Mouse (Mus musculus) neural tube, embryonic 14.5 days (tissue): ENCODE results near the gene Faap100. TPM values are rescaled to one million over a fixed set of nuclear protein-coding genes. Genes with fewer than 3 reads are reported as not detected.

Experiments
- ATAC-seq: fragments of 200-750 bp; cut with Nextera tagmentation; 2 replicates; pipeline ENCODE4 v1.8.0; 2017; ENCODE audit warnings: low read depth, mild to moderate bottlenecking, moderate TSS enrichment, moderate library complexity
- H3K27ac ChIP-seq: fragments of 300-500 bp; sonication (generic); 2 replicates; pipeline ENCODE4 v1.5.1; 2014; ENCODE audit warnings: low read depth, mild to moderate bottlenecking, control low read depth, low read length, moderate library complexity, mixed read lengths
- H3K27me3 ChIP-seq: fragments of 300-500 bp; sonication (generic); 2 replicates; pipeline ENCODE4 v1.6.1; 2014; ENCODE audit warnings: low read length; ENCODE audit not compliant: control insufficient read depth, insufficient read depth
- H3K36me3 ChIP-seq: fragments of 300-500 bp; sonication (generic); 2 replicates; pipeline ENCODE4 v1.6.1; 2014; ENCODE audit warnings: low read length, mixed read lengths; ENCODE audit not compliant: control insufficient read depth, insufficient read depth
- H3K4me1 ChIP-seq: fragments of 300-500 bp; sonication (generic); 2 replicates; pipeline ENCODE4 v1.6.1; 2014; ENCODE audit warnings: low read length; ENCODE audit not compliant: control insufficient read depth, insufficient read depth
- H3K4me2 ChIP-seq: fragments of 300-500 bp; sonication (generic); 2 replicates; pipeline ENCODE4 v1.6.1; 2014; ENCODE audit warnings: mild to moderate bottlenecking, low read depth, low read length, control low read depth
- H3K4me3 ChIP-seq: fragments of 300-500 bp; sonication (generic); 2 replicates; pipeline ENCODE4 v1.5.1; 2014; ENCODE audit warnings: low read depth, low read length, control low read depth, mixed read lengths
- H3K9ac ChIP-seq: fragments of 300-500 bp; sonication (generic); replicated peaks from 2 replicates; pipeline ENCODE4 v1.6.1; 2014; ENCODE audit warnings: low read depth, mild to moderate bottlenecking, control low read depth, low read length, mixed read lengths
- H3K9me3 ChIP-seq: fragments of 300-500 bp; sonication (generic); 2 replicates; pipeline ENCODE4 v1.6.1; 2016; ENCODE audit warnings: low read length; ENCODE audit not compliant: control insufficient read depth
- WGBS: fragments of 180-500 bp; shearing (Covaris S2); extraction: QIAGEN DNeasy Blood & Tissue Kit; methylation state at CpG from one replicate; pipeline ENCODE4 v1.1.7; 2014; 5-methylcytosine and 5-hydroxymethylcytosine counted together
- polyA plus RNA-seq: library from polyadenylated mRNA; unstranded; fragments of >200 nt; fragmentation: Nextera tagmentation; extraction: Ambion mirVana; gene quantifications from 2 replicates; pipeline ENCODE4 v1.2.1, GENCODE M21; 2014

Gene Faap100
- polyA plus RNA-seq, 1 experiment from 2014 or later: 86.8 TPM

- WGBS: 57% methylated on average over 5 of the region's 5 CpGs
- H3K27ac ChIP-seq: no peak overlapping the region
Measured at GRCm38 (mm10) chr11:120344310-120344920, 34.1 kb downstream of the Faap100 start.

GRCm38 (mm10) chr11:120343519-120344309 lies 34.9 kb downstream of the Faap100 start:
- H3K27ac ChIP-seq: no peak overlapping the region; the same call in 1 of the 2 replicates

More at GRCm38 (mm10) chr11:120344310-120344920, 34.1 kb downstream of the Faap100 start:
- no peaks in the 10 kb centered on the region for H3K9me3 ChIP-seq
- ATAC-seq: no peak
- H3K27me3 ChIP-seq: no peaks in the 10 kb centered on the region
- peaks cover 9% of the 10 kb centered on the region; the same call in 1 of the 2 replicates for H3K4me1 ChIP-seq
- no peak overlapping the region for H3K9ac ChIP-seq
- H3K4me2 ChIP-seq: peak overlapping the region; percentile 78
- peak overlapping the region; percentile 25; the same call in 1 of the 2 replicates for H3K4me3 ChIP-seq
- H3K36me3 ChIP-seq: peaks cover 9% of the 10 kb centered on the region

GRCm38 (mm10) chr11:120342656-120343160 lies 35.9 kb downstream of the Faap100 start:
- no peak for ATAC-seq

More at GRCm38 (mm10) chr11:120343519-120344309, 34.9 kb downstream of the Faap100 start:
- Histone ChIP-seq H3K27me3 (no peaks in the 10 kb centered on the region), H3K4me3 (no peak overlapping the region), H3K9me3 (no peaks in the 10 kb centered on the region), H3K4me1 (peaks cover 6% of the 10 kb centered on the region; the same call in 1 of the 2 replicates), H3K4me2 (peak overlapping the region; percentile 8; the same call in 1 of the 2 replicates), H3K9ac (no peak overlapping the region), H3K36me3 (peaks cover 9% of the 10 kb centered on the region)
- no peak for ATAC-seq
- WGBS: 78% methylated on average over 5 of the region's 5 CpGs

GRCm38 (mm10) chr11:120341661-120342060 lies 36.9 kb downstream of the Faap100 start:
- Histone ChIP-seq H3K4me1 (peaks cover 6% of the 10 kb centered on the region; the same call in 1 of the 2 replicates), H3K27ac (no peak overlapping the region), H3K4me2 (no peak overlapping the region), H3K27me3 (no peaks in the 10 kb centered on the region), H3K9me3 (no peaks in the 10 kb centered on the region), H3K9ac (no peak overlapping the region), H3K4me3 (no peak overlapping the region), H3K36me3 (peaks cover 6% of the 10 kb centered on the region)
- no peak for ATAC-seq
- WGBS: 92% methylated on average over 4 of the region's 4 CpGs

More at GRCm38 (mm10) chr11:120342656-120343160, 35.9 kb downstream of the Faap100 start:
- Histone ChIP-seq H3K27ac (no peak overlapping the region), H3K9me3 (no peaks in the 10 kb centered on the region), H3K9ac (no peak overlapping the region), H3K27me3 (no peaks in the 10 kb centered on the region), H3K4me3 (no peak overlapping the region), H3K4me1 (peaks cover 6% of the 10 kb centered on the region; the same call in 1 of the 2 replicates), H3K36me3 (peaks cover 9% of the 10 kb centered on the region), H3K4me2 (no peak overlapping the region)
- WGBS: 90% methylated on average over 5 of the region's 5 CpGs

- Histone ChIP-seq H3K9me3 (no peaks in the 10 kb centered on the region), H3K9ac (no peak overlapping the region), H3K4me1 (peaks cover 2% of the 10 kb centered on the region; the same call in 1 of the 2 replicates), H3K36me3 (peaks cover 2% of the 10 kb centered on the region), H3K27me3 (no peaks in the 10 kb centered on the region), H3K4me3 (no peak overlapping the region), H3K27ac (no peak overlapping the region), H3K4me2 (no peak overlapping the region)
- WGBS: 92% methylated on average over 10 of the region's 10 CpGs
- ATAC-seq: no peak
Measured at GRCm38 (mm10) chr11:120339978-120340513, 38.5 kb downstream of the Faap100 start.

- 75% methylated on average over 3 of the region's 3 CpGs for WGBS
- ATAC-seq: no peak
- H3K27ac ChIP-seq: no peak overlapping the region
- no peaks in the 10 kb centered on the region for H3K4me1 ChIP-seq
- H3K27me3 ChIP-seq: no peaks in the 10 kb centered on the region
- no peak overlapping the region for H3K4me2 ChIP-seq
- H3K4me3 ChIP-seq: no peak overlapping the region
- no peaks in the 10 kb centered on the region for H3K9me3 ChIP-seq
- no peaks in the 10 kb centered on the region for H3K36me3 ChIP-seq
- H3K9ac ChIP-seq: no peak overlapping the region
Measured at GRCm38 (mm10) chr11:120338786-120339185, 39.8 kb downstream of the Faap100 start.

- Histone ChIP-seq H3K4me2 (no peak overlapping the region), H3K4me1 (no peaks in the 10 kb centered on the region), H3K27me3 (no peaks in the 10 kb centered on the region), H3K36me3 (no peaks in the 10 kb centered on the region), H3K9ac (no peak overlapping the region), H3K4me3 (no peak overlapping the region), H3K27ac (no peak overlapping the region), H3K9me3 (no peaks in the 10 kb centered on the region)
- ATAC-seq: no peak
- WGBS: 41% methylated on average over 2 of the region's 2 CpGs
Measured at GRCm38 (mm10) chr11:120337447-120337846, 41.1 kb downstream of the Faap100 start.

GRCm38 (mm10) chr11:120335431-120336021 lies 43.0 kb downstream of the Faap100 start:
- Histone ChIP-seq H3K36me3 (no peaks in the 10 kb centered on the region), H3K9me3 (no peaks in the 10 kb centered on the region), H3K4me3 (no peak overlapping the region), H3K27ac (no peak overlapping the region), H3K9ac (no peak overlapping the region), H3K4me2 (no peak overlapping the region), H3K4me1 (no peaks in the 10 kb centered on the region), H3K27me3 (no peaks in the 10 kb centered on the region)
- no peak for ATAC-seq
- WGBS: 85% methylated on average over 6 of the region's 6 CpGs
